7 mouse cellular contexts compared by ENCODE assay signal in genomic region chr11:99231049-99231816, GRCm38 (mm10). TPM values are rescaled to one million over a fixed set of nuclear protein-coding genes. Genes with fewer than 3 reads are reported as not detected.
DNase-seq lines count a peak whose midpoint lies in the region; ATAC-seq and TF ChIP-seq lines count a peak whose summit lies in the region.

No protein-coding gene starts in this region.

- H3K4me3 ChIP-seq in neural tube, embryonic 11.5 days (ENCODE audit: low read depth, low read length), result peak overlapping the region; percentile 81
- H3K4me3 ChIP-seq in forebrain, embryonic 11.5 days (ENCODE audit: low read depth, low read length), result peak overlapping the region; percentile 94
- peak overlapping the region; percentile 88 for H3K4me3 ChIP-seq in limb, embryonic 14.5 days (replicated peaks; ENCODE audit: low read length)
- peak overlapping the region; percentile 90 for H3K4me3 ChIP-seq in stomach, embryonic 16.5 days (replicated peaks; ENCODE audit: low read length)

- H3K4me1 ChIP-seq in neural tube, embryonic 11.5 days (ENCODE audit: control insufficient read depth, insufficient read depth, low read length), result peaks cover 11% of the 10 kb centered on the region
- peaks cover 11% of the 10 kb centered on the region for H3K4me1 ChIP-seq in forebrain, embryonic 11.5 days (replicated peaks; ENCODE audit: control insufficient read depth, insufficient read depth, low read length)
- peaks cover 22% of the 10 kb centered on the region for H3K4me1 ChIP-seq in limb, embryonic 14.5 days (ENCODE audit: control insufficient read depth, insufficient read depth, low read length)
- H3K4me1 ChIP-seq in stomach, embryonic 16.5 days (ENCODE audit: control insufficient read depth, insufficient read depth, low read length), result peaks cover 3% of the 10 kb centered on the region; the same call in 1 of the 2 replicates

- intact Hi-C loops in left cerebral cortex, postnatal 14 days (cut with DNase I), result no loop called here

- peak overlapping the region; percentile 100 for H3K9ac ChIP-seq in neural tube, embryonic 11.5 days (ENCODE audit: low read length)
- H3K9ac ChIP-seq in forebrain, embryonic 11.5 days (ENCODE audit: low read length), result peak overlapping the region; percentile 100
- H3K9ac ChIP-seq in limb, embryonic 14.5 days (ENCODE audit: low read depth, low read length, severe bottlenecking), result peak overlapping the region; percentile 100
- peak overlapping the region; percentile 98 for H3K9ac ChIP-seq in stomach, embryonic 16.5 days (ENCODE audit: low read length)

- WGBS in neural tube, embryonic 11.5 days, result 31% methylated on average over 15 of the region's 15 CpGs
- 23% methylated on average over 15 of the region's 15 CpGs for WGBS in forebrain, embryonic 11.5 days
- WGBS in limb, embryonic 14.5 days, result 25% methylated on average over 15 of the region's 15 CpGs
- WGBS in stomach, embryonic 16.5 days, result 17% methylated on average over 15 of the region's 15 CpGs

- no peaks in the 10 kb centered on the region for H3K9me3 ChIP-seq in neural tube, embryonic 11.5 days (ENCODE audit: control insufficient read depth, low read length)
- H3K9me3 ChIP-seq in forebrain, embryonic 11.5 days (ENCODE audit: control insufficient read depth, low read length), result no peaks in the 10 kb centered on the region
- H3K9me3 ChIP-seq in limb, embryonic 14.5 days (ENCODE audit: control insufficient read depth, low read length), result no peaks in the 10 kb centered on the region
- H3K9me3 ChIP-seq in stomach, embryonic 16.5 days (replicated peaks; ENCODE audit: control insufficient read depth, low read length), result no peaks in the 10 kb centered on the region

- no peak for TF ChIP-seq POLR2A in limb, embryonic 14.5 days (IDR thresholded peaks at IDR 0.05; ENCODE audit: borderline replicate concordance, extremely low read depth, insufficient read depth, insufficient read length)

- H3K36me3 ChIP-seq in neural tube, embryonic 11.5 days (ENCODE audit: control insufficient read depth, insufficient read depth, low read length), result no peaks in the 10 kb centered on the region
- H3K36me3 ChIP-seq in forebrain, embryonic 11.5 days (ENCODE audit: control insufficient read depth, insufficient read depth, low read length), result peaks cover 3% of the 10 kb centered on the region; the same call in 1 of the 2 replicates
- H3K36me3 ChIP-seq in limb, embryonic 14.5 days (ENCODE audit: control insufficient read depth, insufficient read depth, low read length), result peaks cover 18% of the 10 kb centered on the region
- H3K36me3 ChIP-seq in stomach, embryonic 16.5 days (ENCODE audit: control insufficient read depth, insufficient read depth, low read length), result no peaks in the 10 kb centered on the region

- H3K27ac ChIP-seq in neural tube, embryonic 11.5 days (ENCODE audit: low read depth, low read length), result peak overlapping the region; percentile 98
- peak overlapping the region; percentile 99 for H3K27ac ChIP-seq in forebrain, embryonic 11.5 days (ENCODE audit: low read depth, low read length)
- peak overlapping the region; percentile 100 for H3K27ac ChIP-seq in limb, embryonic 14.5 days (replicated peaks; ENCODE audit: low read depth, low read length)
- peak overlapping the region; percentile 99 for H3K27ac ChIP-seq in stomach, embryonic 16.5 days (ENCODE audit: low read length)

- ATAC-seq in neural tube, embryonic 11.5 days (ENCODE audit: insufficient read depth, low FRiP score, low TSS enrichment), result peak; percentile 24; the same call in 1 of the 2 replicates
- ATAC-seq in forebrain, embryonic 11.5 days (replicated peaks; ENCODE audit: low FRiP score), result no peak; the same call in none of the 2 replicates
- 0 out of 2 replicates have a peak, but pooled peaks have one; percentile 32 for ATAC-seq in limb, embryonic 14.5 days (ENCODE audit: low FRiP score, low read depth)
- ATAC-seq in stomach, embryonic 16.5 days (ENCODE audit: insufficient read depth, low FRiP score), result peak; percentile 26; the same call in 1 of the 2 replicates

- peak overlapping the region; percentile 58 for H3K4me2 ChIP-seq in neural tube, embryonic 11.5 days (ENCODE audit: low read depth)
- peak overlapping the region; percentile 69 for H3K4me2 ChIP-seq in forebrain, embryonic 11.5 days (ENCODE audit: low read depth, low read length, severe bottlenecking)
- H3K4me2 ChIP-seq in limb, embryonic 14.5 days (replicated peaks; ENCODE audit: low read depth, low read length, severe bottlenecking), result peak overlapping the region; percentile 72
- peak overlapping the region; percentile 60 for H3K4me2 ChIP-seq in stomach, embryonic 16.5 days (ENCODE audit: low read depth, low read length)

- DNase-seq in neural tube, embryonic 11.5 days (ENCODE audit: low spot score), result no peak
- DNase-seq in neural tube, embryonic 10.5 days (ENCODE audit: extremely low spot score, low spot score), result no peak
- DNase-seq in forebrain, embryonic 11.5 days (ENCODE audit: low spot score), result no peak
- peak; percentile 51 for DNase-seq in limb, embryonic 14.5 days (ENCODE audit: low spot score)
- no peak for DNase-seq in left cerebral cortex, postnatal 14 days (ENCODE audit: low spot score in 2 of 2)
- DNase-seq in thymus, postnatal 10 days (ENCODE audit: low spot score in 2 of 2), result no peak

- no peaks in the 10 kb centered on the region for H3K27me3 ChIP-seq in neural tube, embryonic 11.5 days (ENCODE audit: control insufficient read depth, insufficient read depth, low read length)
- H3K27me3 ChIP-seq in forebrain, embryonic 11.5 days (ENCODE audit: control insufficient read depth, insufficient read depth, low read length), result no peaks in the 10 kb centered on the region
- no peaks in the 10 kb centered on the region for H3K27me3 ChIP-seq in limb, embryonic 14.5 days (ENCODE audit: control insufficient read depth, insufficient read depth, low read length)
- H3K27me3 ChIP-seq in stomach, embryonic 16.5 days (ENCODE audit: control insufficient read depth, insufficient read depth, low read length), result no peaks in the 10 kb centered on the region

RNA-seq across cellular contexts. Expression of gene Smarce1, which starts 0.4 kb away (rescaled TPM):
- 192 and 216 TPM in 2 replicates for polyA plus RNA-seq in neural tube, embryonic 11.5 days (2014; fragmentation: Nextera tagmentation; extraction: Ambion mirVana)
- 203 and 209 TPM in 2 replicates for polyA plus RNA-seq in forebrain, embryonic 11.5 days (2014; fragmentation: Nextera tagmentation; extraction: Ambion mirVana)
- polyA plus RNA-seq in limb, embryonic 14.5 days (2012; rRNA removed), result 106 and 180 TPM in 2 replicates
- polyA plus RNA-seq in limb, embryonic 14.5 days (2014; fragmentation: Nextera tagmentation; extraction: Ambion mirVana), result 154 and 166 TPM in 2 replicates
- polyA plus RNA-seq in stomach, embryonic 16.5 days (2015; fragmentation: Nextera tagmentation; extraction: Ambion mirVana), result 177 and 203 TPM in 2 replicates
- 10 to 100 TPM; 67.1 to 73.7 TPM for total RNA-seq in left cerebral cortex, postnatal 14 days (2021)

RNA-seq across cellular contexts. Expression of gene Krt222, which starts 12.7 kb away (rescaled TPM):
- 0.37 and 0.44 TPM in 2 replicates for polyA plus RNA-seq in neural tube, embryonic 11.5 days (2014; fragmentation: Nextera tagmentation; extraction: Ambion mirVana)
- 0.29 and 0.59 TPM in 2 replicates for polyA plus RNA-seq in forebrain, embryonic 11.5 days (2014; fragmentation: Nextera tagmentation; extraction: Ambion mirVana)
- polyA plus RNA-seq in limb, embryonic 14.5 days (2012; rRNA removed), result 0.06 and 0.10 TPM in 2 replicates
- 0.06 and 0.36 TPM in 2 replicates for polyA plus RNA-seq in limb, embryonic 14.5 days (2014; fragmentation: Nextera tagmentation; extraction: Ambion mirVana)
- polyA plus RNA-seq in stomach, embryonic 16.5 days (2015; fragmentation: Nextera tagmentation; extraction: Ambion mirVana), result 0.19 and 0.28 TPM in 2 replicates
- 10 to 100 TPM; 27.7 to 30.0 TPM for total RNA-seq in left cerebral cortex, postnatal 14 days (2021)

RNA-seq across cellular contexts. Expression of gene Krt24, which starts 53.8 kb away (rescaled TPM):
- not detected in 2 replicates for polyA plus RNA-seq in neural tube, embryonic 11.5 days (2014; fragmentation: Nextera tagmentation; extraction: Ambion mirVana)
- polyA plus RNA-seq in forebrain, embryonic 11.5 days (2014; fragmentation: Nextera tagmentation; extraction: Ambion mirVana), result not detected in 2 replicates
- polyA plus RNA-seq in limb, embryonic 14.5 days (2012; rRNA removed), result 0.35 and 0.44 TPM in 2 replicates
- polyA plus RNA-seq in limb, embryonic 14.5 days (2014; fragmentation: Nextera tagmentation; extraction: Ambion mirVana), result 0.35 TPM in 1 of 2 replicates, not detected in the other
- polyA plus RNA-seq in stomach, embryonic 16.5 days (2015; fragmentation: Nextera tagmentation; extraction: Ambion mirVana), result not detected in 2 replicates
- total RNA-seq in left cerebral cortex, postnatal 14 days (2021), result not detected
